Mouse (Mus musculus) retina, postnatal 1 day (tissue): ENCODE measurements around the gene Hist1h4d.

Experiments used
- DNase-seq: peaks from one replicate; pipeline ENCODE4 v3.0.0-alpha.2; 2012

Hist1h4d gene

DNA sequence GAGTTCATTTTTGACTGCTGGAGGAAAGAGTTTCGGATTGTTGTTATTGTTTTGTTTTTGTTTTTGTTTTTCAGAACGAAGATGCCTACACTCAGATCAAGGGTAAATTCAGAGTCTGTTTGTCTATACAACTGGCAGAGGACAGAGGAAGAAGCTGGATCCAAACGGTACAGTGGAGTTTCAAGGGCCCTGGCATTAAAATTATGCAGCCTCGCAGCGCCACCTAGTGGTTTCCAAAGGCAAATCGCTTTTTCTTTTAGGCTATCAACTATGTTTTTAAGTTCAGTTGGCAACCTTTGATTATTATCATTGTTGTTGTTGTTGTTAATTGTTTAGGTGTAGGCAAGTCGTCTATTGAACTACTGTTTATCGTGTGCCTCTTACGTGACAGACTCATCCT, 16.6 kb downstream of the Hist1h4d start:
- peak; percentile 83 for DNase-seq

GRCm38 (mm10) chr13:23603182-23603699, 21.8 kb downstream of the Hist1h4d start:
- no peak for DNase-seq

- no peak for DNase-seq
Measured at GRCm38 (mm10) chr13:23604452-23604851, 23.1 kb downstream of the Hist1h4d start.

- DNase-seq, result no peak
Measured at GRCm38 (mm10) chr13:23605052-23605451, 23.7 kb downstream of the Hist1h4d start.

GRCm38 (mm10) chr13:23609209-23609608, 27.8 kb downstream of the Hist1h4d start:
- no peak for DNase-seq

DNA sequence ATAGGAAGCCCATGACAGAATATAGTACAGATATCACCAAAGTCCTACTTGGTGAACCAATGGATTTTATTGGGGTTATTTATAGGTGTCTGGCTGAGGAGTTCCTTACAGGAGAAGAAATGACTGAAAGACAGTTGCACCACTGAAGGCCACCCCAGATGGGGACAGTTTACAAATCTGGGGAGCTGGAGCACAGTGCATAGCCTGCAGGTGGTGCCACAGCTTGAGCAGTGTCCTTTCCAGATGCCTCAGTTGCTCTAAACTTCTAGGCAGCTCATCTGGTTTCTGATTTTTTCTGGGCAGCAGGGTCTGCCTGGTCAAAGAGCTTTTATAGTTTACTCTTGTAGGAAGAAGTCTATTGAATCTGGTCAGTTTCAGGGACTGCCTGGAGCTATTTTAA, 28.4 kb downstream of the Hist1h4d start:
- DNase-seq, result no peak

DNA sequence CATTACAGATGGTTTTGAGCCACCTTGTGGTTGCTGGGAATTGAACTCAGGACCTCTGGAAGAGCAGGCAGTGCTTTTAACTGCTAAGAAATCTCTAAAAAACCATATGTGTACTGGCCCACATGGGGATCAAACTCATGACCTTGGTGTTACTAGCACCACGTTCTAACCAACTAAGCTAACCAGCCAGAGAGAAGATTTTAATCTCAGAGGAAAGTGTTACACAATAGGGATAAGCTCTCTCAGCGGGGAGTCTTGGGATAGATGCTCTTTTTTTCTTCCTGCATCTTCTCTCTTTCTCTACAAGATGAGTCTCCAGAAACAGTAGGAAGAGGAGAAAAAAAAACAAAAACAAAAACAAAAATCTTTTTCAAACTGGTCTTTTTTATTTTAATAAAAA, 29.0 kb downstream of the Hist1h4d start:
- DNase-seq, result peak; percentile 24

DNA sequence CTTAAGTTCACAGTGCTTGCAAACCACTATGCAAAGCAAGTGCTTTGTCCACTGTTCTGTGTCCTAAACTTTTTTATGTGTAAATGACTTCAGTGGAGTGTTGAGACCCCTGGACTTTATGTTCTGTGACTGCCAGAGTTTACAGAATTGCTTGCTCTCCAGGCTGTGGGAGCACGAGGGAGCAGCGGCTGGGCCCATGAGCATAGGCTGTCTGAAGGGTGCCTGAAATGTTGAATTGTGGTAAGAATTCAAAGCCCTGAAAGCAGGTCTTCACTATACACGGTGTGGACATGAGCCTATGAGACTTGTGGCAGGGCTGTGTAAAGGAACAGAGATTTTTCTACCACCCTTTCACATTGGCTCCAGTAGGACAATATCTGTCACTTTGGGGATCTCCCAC, 30.2 kb downstream of the Hist1h4d start:
- DNase-seq, result no peak

GRCm38 (mm10) chr13:23620056-23620732, 38.8 kb downstream of the Hist1h4d start:
- DNase-seq, result peak; percentile 1

GRCm38 (mm10) chr13:23620733-23621531, 39.5 kb downstream of the Hist1h4d start, which contains the start of gene Hist1h2be:
Gene Hist1h2be (minus strand): TSS chr13:23621124.
- peak; percentile 94 for DNase-seq

DNA sequence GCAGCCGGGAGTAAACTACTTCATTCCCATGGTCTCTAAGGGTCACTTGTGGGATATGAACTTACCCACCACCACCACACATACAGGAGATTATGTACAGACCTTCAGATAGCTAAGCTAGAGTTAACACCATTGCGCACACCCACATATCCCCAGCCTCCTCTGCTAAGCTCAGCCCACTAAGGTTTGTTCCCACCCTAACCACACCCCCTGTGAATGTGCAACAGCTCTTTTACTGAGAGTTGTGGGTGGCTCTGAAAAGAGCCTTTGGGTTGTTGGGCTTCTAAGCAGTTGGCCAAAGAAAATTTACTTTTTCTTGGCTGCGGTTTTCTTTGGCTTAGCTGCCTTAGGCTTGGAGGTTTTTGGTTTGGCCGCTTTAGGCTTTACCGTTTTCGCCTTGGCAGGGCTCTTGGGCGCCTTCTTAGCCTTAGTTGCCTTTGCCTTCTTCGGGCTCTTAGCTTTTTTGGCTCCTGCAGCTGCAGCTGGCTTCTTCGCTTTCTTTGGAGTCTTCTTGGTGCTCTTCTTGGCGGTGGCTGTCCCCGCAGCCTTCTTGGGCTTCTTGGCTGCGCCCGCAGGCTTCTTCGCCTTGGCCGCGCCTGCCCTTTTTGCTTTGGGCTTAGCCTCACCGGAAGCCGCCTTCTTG, 40.3 kb downstream of the Hist1h4d start:
- DNase-seq, result peak; percentile 84

- DNase-seq, result peak; percentile 95
Measured at GRCm38 (mm10) chr13:23622175-23622671, 40.8 kb downstream of the Hist1h4d start, which contains the start of gene Hist1h1e. Gene Hist1h1e (minus strand): TSS chr13:23622558.

DNA sequence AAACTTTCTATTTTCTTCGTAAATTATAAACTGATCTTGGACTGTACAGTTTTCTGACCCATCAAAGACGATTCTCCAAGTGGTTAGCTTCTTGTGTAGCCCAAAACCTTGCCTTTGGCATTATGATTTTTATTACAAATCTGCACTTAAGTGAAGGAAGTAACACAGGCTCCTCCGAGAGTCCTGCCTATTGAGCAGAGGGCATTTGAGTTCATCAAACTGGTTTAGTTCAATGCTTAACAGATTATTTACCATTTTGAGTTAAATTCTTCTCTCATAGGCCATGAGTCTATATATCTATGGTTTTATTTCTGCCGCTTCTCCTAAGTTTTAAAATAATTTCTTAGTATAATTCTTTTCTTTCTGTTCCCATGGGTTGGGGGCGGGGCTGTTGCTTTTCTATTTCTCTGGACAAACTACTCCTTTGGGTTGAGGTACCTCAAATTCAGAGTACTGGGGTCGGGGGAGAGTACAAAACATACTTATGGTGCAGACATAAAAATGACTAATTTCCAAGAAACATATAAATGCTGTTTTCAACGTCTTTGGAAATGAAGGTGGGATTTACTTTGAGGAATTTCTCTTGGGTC, 41.6 kb downstream of the Hist1h4d start:
- DNase-seq, result no peak

- peak; percentile 31 for DNase-seq
Measured at GRCm38 (mm10) chr13:23630653-23631052, 49.3 kb downstream of the Hist1h4d start.
